Mouse (Mus musculus): Measurements from ENCODE around the gene F13b. TPM values are rescaled to one million over a fixed set of nuclear protein-coding genes. Genes with fewer than 3 reads are reported as not detected.

Gene F13b
- polyA plus RNA-seq, 1 experiment = not detected

- Histone ChIP-seq H3K4me3 (ENCODE audit: extremely low read depth, insufficient read depth, insufficient read length) (no peak overlapping the region), H3K27ac (ENCODE audit: insufficient read depth, low read length) (no peak overlapping the region), H3K4me1 (ENCODE audit: control insufficient read depth, insufficient read depth, insufficient read length) (no peaks in the 10 kb centered on the region), H3K27me3 (ENCODE audit: control insufficient read depth, insufficient read depth, low read length) (no peaks in the 10 kb centered on the region), H3K36me3 (ENCODE audit: control insufficient read depth, insufficient read depth, low read length) (no peaks in the 10 kb centered on the region)
- DNase-seq (ENCODE audit: low read depth in 1 of 2, low spot score in 2 of 2) = no peak
- TF ChIP-seq CTCF (IDR thresholded peaks at IDR 0.05; ENCODE audit: extremely low read depth, insufficient read depth, insufficient read length, insufficient replicate concordance) (no peak), POLR2A (IDR thresholded peaks at IDR 0.05; ENCODE audit: low read depth, low read length) (no peak)
- WGBS = 84% methylated on average over 1 of the region's 1 CpGs
Observed at GRCm38 (mm10) chr1:139548536-139548935, 47.0 kb downstream of the F13b start.

DNA sequence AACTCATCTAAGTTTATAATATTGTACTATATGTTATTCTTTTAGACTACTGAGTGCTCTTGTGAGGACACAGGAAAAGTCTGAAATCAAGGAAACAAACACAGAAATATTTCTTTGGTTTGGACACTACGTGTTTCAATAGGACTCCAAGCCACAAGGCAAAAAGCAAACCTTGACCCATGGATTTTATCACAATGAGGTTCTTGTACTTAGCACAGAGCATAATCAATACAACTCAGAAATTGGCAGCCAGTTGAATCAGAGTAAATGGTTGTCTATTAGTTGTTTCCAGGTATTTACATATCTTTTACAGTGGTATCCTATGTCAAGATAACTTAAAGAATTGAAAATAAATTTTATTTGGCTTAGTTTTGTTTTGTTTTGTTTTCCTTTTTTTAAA, 49.8 kb downstream of the F13b start:
- Histone ChIP-seq H3K27ac (ENCODE audit: insufficient read depth, low read length) (no peak overlapping the region), H3K4me3 (ENCODE audit: extremely low read depth, insufficient read depth, insufficient read length) (no peak overlapping the region), H3K36me3 (ENCODE audit: control insufficient read depth, insufficient read depth, low read length) (no peaks in the 10 kb centered on the region), H3K27me3 (ENCODE audit: control insufficient read depth, insufficient read depth, low read length) (no peaks in the 10 kb centered on the region), H3K4me1 (ENCODE audit: control insufficient read depth, insufficient read depth, insufficient read length) (no peaks in the 10 kb centered on the region)
- no peak for DNase-seq (ENCODE audit: low read depth in 1 of 2, low spot score in 2 of 2)
- 87% methylated on average over 1 of the region's 1 CpGs for WGBS
- no peak for TF ChIP-seq CTCF (IDR thresholded peaks at IDR 0.05; ENCODE audit: extremely low read depth, insufficient read depth, insufficient read length, insufficient replicate concordance)
- TF ChIP-seq POLR2A (IDR thresholded peaks at IDR 0.05; ENCODE audit: low read depth, low read length) = no peak

DNA sequence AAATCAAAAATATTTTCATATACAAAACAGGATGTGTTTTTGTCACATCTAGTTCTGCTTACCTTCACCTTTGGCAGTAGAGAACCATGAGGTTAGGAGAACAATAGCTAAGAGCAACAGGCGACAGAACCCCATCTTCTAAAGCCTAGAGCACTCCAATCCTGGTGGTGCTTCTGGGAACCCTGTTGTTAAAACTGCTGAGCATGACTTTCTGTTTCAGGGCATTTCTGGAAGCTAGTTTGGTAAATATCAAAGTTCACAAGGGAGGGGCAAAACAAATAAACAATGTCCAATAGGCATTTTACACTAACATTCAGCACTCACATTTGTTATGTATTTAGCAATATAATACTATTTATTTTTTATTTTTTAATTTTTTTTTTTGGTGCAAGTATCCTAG, 58.5 kb downstream of the F13b start, which contains the start of gene Cfhr1:
TSS of gene Cfhr1 (minus strand) at position 249 of the 400 bp plus-strand sequence.
- Histone ChIP-seq H3K36me3 (ENCODE audit: control insufficient read depth, insufficient read depth, low read length) (no peaks in the 10 kb centered on the region), H3K4me1 (ENCODE audit: control insufficient read depth, insufficient read depth, insufficient read length) (no peaks in the 10 kb centered on the region), H3K27ac (ENCODE audit: insufficient read depth, low read length) (no peak within 1 kb of the TSS), H3K27me3 (ENCODE audit: control insufficient read depth, insufficient read depth, low read length) (no peaks in the 10 kb centered on the region), H3K4me3 (ENCODE audit: extremely low read depth, insufficient read depth, insufficient read length) (no peak within 1 kb of the TSS)
- DNase-seq (ENCODE audit: low read depth in 1 of 2, low spot score in 2 of 2) = no peak
- 64% methylated on average over 1 of the region's 1 CpGs for WGBS
- TF ChIP-seq POLR2A (IDR thresholded peaks at IDR 0.05; ENCODE audit: low read depth, low read length) (no peak), CTCF (IDR thresholded peaks at IDR 0.05; ENCODE audit: extremely low read depth, insufficient read depth, insufficient read length, insufficient replicate concordance) (no peak)

Other genes starting within 250 kb of the F13b start
- gene Crb1, start 124.6 kb upstream of the F13b start, polyA plus RNA-seq (2012; rRNA removed) = not detected in 2 replicates
- gene Zbtb41, start 79.4 kb upstream of the F13b start, polyA plus RNA-seq (2012; rRNA removed) = 1.3 and 1.6 TPM in 2 replicates
- gene Aspm, start 46.9 kb upstream of the F13b start, polyA plus RNA-seq (2012; rRNA removed) = 0.77 TPM in 2 replicates
- not detected in 2 replicates for gene Cfhr1, start 58.6 kb downstream of the F13b start, polyA plus RNA-seq (2012; rRNA removed)

Measured in spleen, adult 2 months (tissue).